Mouse (Mus musculus) midbrain, postnatal 0 days (tissue): ENCODE data around the gene Abca13. TPM values are rescaled to one million over a fixed set of nuclear protein-coding genes. Genes with fewer than 3 reads are reported as not detected.

Experiments used
- ATAC-seq: fragments of 200-750 bp; cut with Nextera tagmentation; 2 replicates; pipeline ENCODE4 v1.8.0; 2017; ENCODE audit warnings: moderate number of reproducible peaks, mild to moderate bottlenecking, moderate TSS enrichment, moderate library complexity; ENCODE audit not compliant: low FRiP score
- DNase-seq: peaks from one replicate; pipeline ENCODE4 v3.0.0-alpha.2; 2015; ENCODE audit warnings: low spot score
- H3K27ac ChIP-seq: fragments of 300-500 bp; sonication (generic); 2 replicates; pipeline ENCODE4 v1.5.1; 2014; ENCODE audit warnings: low read depth, mild to moderate bottlenecking, low read length, mixed read lengths
- H3K27me3 ChIP-seq: fragments of 300-500 bp; sonication (generic); 2 replicates; pipeline ENCODE4 v1.6.1; 2014; ENCODE audit warnings: low read length, control low read depth, mixed read lengths; ENCODE audit not compliant: insufficient read depth
- H3K36me3 ChIP-seq: fragments of 300-500 bp; sonication (generic); 2 replicates; pipeline ENCODE4 v1.6.1; 2014; ENCODE audit warnings: low read length, control low read depth, mixed read lengths; ENCODE audit not compliant: insufficient read depth
- H3K4me1 ChIP-seq: fragments of 300-500 bp; sonication (generic); 2 replicates; pipeline ENCODE4 v1.6.1; 2014; ENCODE audit warnings: mild to moderate bottlenecking, control low read depth, antibody characterized with exemption, low read length, mixed read lengths; ENCODE audit not compliant: insufficient read depth
- H3K4me2 ChIP-seq: fragments of 300-500 bp; sonication (generic); 2 replicates; pipeline ENCODE4 v1.6.1; 2014; ENCODE audit warnings: low read depth, mild to moderate bottlenecking, low read length, mixed read lengths; ENCODE audit not compliant: poor library complexity, severe bottlenecking
- H3K4me3 ChIP-seq: fragments of 300-500 bp; sonication (generic); 2 replicates; pipeline ENCODE4 v1.5.1; 2014; ENCODE audit warnings: low read depth, mild to moderate bottlenecking, low read length, moderate library complexity
- H3K9ac ChIP-seq: fragments of 300-500 bp; sonication (generic); replicated peaks from 2 replicates; pipeline ENCODE4 v1.6.1; 2014; ENCODE audit warnings: mild to moderate bottlenecking, low read length, moderate library complexity, mixed read lengths; ENCODE audit not compliant: poor library complexity, severe bottlenecking
- H3K9me3 ChIP-seq: fragments of 300-500 bp; sonication (generic); 2 replicates; pipeline ENCODE4 v1.6.1; 2016; ENCODE audit warnings: low read length, control low read depth
- CTCF ChIP-seq: IDR thresholded peaks from 2 replicates; pipeline ENCODE4 v1.5.1; 2016; ENCODE audit warnings: antibody characterized with exemption, mild to moderate bottlenecking
- WGBS: fragments of 180-500 bp; shearing (Covaris S2); extraction: QIAGEN DNeasy Blood & Tissue Kit; methylation state at CpG from one replicate; pipeline ENCODE4 v1.1.7; 2014; 5-methylcytosine and 5-hydroxymethylcytosine counted together
- polyA plus RNA-seq: library from polyadenylated mRNA; unstranded; fragments of >200 nt; fragmentation: Nextera tagmentation; extraction: Ambion mirVana; gene quantifications from 2 replicates; pipeline ENCODE4 v1.2.1, GENCODE M21; 2015
- total RNA-seq: library from RNA; depleted of rRNA; stranded (reverse); fragments of >200 nt; gene quantifications from 2 replicates; pipeline ENCODE4 v1.2.3, GENCODE M21; 2014

The Abca13 gene
- total and polyA plus RNA-seq, 2 experiments from 2014 or later, result 0.01 to 0.05 TPM

DNA sequence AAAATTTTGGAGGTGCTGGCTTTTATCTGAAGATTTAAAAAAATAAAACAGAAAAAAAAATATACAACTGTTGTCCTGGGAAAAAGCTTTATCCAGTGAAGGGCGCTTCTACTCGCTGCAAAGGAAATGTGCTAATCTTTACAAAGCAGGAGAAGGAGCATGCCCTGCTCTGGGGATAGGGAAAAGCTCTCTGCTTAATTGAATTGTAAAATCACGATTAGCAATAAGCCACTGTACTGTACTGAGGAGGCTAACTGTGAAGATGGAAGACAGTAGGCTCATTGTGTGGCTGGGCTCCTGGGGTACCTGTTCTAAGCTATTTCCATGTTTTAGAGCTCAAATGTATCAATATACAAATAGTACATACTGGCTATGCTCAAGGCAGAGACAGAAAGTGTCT, 417.3 kb downstream of the Abca13 start:
- 52% methylated on average over 3 of the region's 3 CpGs for WGBS
- H3K4me2 ChIP-seq, result no peak overlapping the region
- no peaks in the 10 kb centered on the region for H3K27me3 ChIP-seq
- H3K9me3 ChIP-seq, result no peaks in the 10 kb centered on the region
- H3K36me3 ChIP-seq, result no peaks in the 10 kb centered on the region
- no peak for TF ChIP-seq CTCF
- H3K4me3 ChIP-seq, result no peak overlapping the region
- no peaks in the 10 kb centered on the region for H3K4me1 ChIP-seq
- no peak for DNase-seq
- H3K27ac ChIP-seq, result no peak overlapping the region
- H3K9ac ChIP-seq, result no peak overlapping the region
- ATAC-seq, result no peak

DNA sequence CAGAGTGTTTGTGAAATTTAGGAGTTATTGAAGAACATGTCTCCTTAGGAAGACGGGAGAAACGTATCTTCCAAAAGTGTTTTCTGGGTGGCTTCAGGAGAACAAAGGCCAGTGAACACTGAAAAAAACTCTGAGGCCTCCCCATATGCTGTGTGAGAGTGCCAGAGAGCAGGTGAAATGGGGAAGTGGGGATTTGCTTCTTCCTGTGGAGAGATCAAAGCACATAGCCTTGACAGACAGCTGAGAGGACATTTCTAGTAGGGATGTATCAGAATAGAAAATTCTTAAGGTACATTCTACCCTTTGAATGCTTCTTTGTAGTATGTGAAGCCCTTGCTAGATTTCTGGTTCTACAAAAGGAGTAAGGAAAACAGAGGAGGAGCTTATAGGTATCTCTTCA, 424.4 kb downstream of the Abca13 start:
- DNase-seq, result no peak
- no peak for TF ChIP-seq CTCF
- H3K36me3 ChIP-seq, result no peaks in the 10 kb centered on the region
- H3K27ac ChIP-seq, result no peak overlapping the region
- no peak overlapping the region for H3K9ac ChIP-seq
- H3K27me3 ChIP-seq, result no peaks in the 10 kb centered on the region
- no peak overlapping the region for H3K4me2 ChIP-seq
- 67% methylated on average over 2 of the region's 2 CpGs for WGBS
- H3K4me3 ChIP-seq, result no peak overlapping the region
- H3K9me3 ChIP-seq, result no peaks in the 10 kb centered on the region
- no peaks in the 10 kb centered on the region for H3K4me1 ChIP-seq
- ATAC-seq, result no peak

- Histone ChIP-seq H3K27me3 (no peaks in the 10 kb centered on the region), H3K9me3 (no peaks in the 10 kb centered on the region), H3K4me3 (no peak overlapping the region), H3K36me3 (no peaks in the 10 kb centered on the region), H3K27ac (no peak overlapping the region), H3K4me2 (no peak overlapping the region), H3K4me1 (no peaks in the 10 kb centered on the region), H3K9ac (no peak overlapping the region)
- 61% methylated on average over 1 of the region's 1 CpGs for WGBS
- no peak for ATAC-seq
- no peak for TF ChIP-seq CTCF
- peak; percentile 14 for DNase-seq
Measured at GRCm38 (mm10) chr11:9616665-9617064, 424.9 kb downstream of the Abca13 start.

DNA sequence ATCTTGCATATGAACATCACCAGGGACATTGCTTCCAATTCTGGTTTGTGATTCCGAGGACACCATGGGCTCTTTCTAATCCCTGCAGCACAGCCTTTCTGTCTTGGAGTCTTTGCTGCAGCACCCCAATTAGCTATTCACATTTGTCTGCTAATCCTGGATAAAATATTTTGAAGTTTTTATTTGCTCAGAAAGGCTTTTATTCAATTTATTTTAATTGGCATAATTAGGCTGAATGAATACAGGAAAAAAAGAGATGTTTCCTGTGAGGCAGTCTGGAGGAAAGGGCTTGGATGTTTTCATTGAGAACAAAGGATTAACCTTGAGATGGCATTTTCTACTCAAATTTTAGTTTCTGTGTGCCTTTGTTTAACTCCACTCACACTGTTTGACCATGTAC, 428.2 kb downstream of the Abca13 start:
- Histone ChIP-seq H3K27ac (no peak overlapping the region), H3K9me3 (no peaks in the 10 kb centered on the region), H3K4me2 (no peak overlapping the region), H3K36me3 (no peaks in the 10 kb centered on the region), H3K9ac (no peak overlapping the region), H3K27me3 (no peaks in the 10 kb centered on the region), H3K4me1 (no peaks in the 10 kb centered on the region), H3K4me3 (no peak overlapping the region)
- DNase-seq (no peak), ATAC-seq (no peak)
- WGBS, result 29% methylated on average over 1 of the region's 1 CpGs
- TF ChIP-seq CTCF, result no peak

GRCm38 (mm10) chr11:9622888-9623287, 431.1 kb downstream of the Abca13 start:
- H3K9me3 ChIP-seq, result no peaks in the 10 kb centered on the region
- no peak overlapping the region for H3K4me3 ChIP-seq
- no peak overlapping the region for H3K9ac ChIP-seq
- no peak overlapping the region for H3K27ac ChIP-seq
- H3K4me1 ChIP-seq, result no peaks in the 10 kb centered on the region
- whole genome bisulfite sequencing, result 89% methylated on average over 2 of the region's 2 CpGs
- no peak for ATAC-seq
- H3K4me2 ChIP-seq, result no peak overlapping the region
- no peaks in the 10 kb centered on the region for H3K27me3 ChIP-seq
- TF ChIP-seq CTCF, result no peak
- DNase-seq, result no peak
- no peaks in the 10 kb centered on the region for H3K36me3 ChIP-seq

- Histone ChIP-seq H3K27me3 (no peaks in the 10 kb centered on the region), H3K27ac (no peak overlapping the region), H3K9me3 (no peaks in the 10 kb centered on the region), H3K4me1 (no peaks in the 10 kb centered on the region), H3K36me3 (no peaks in the 10 kb centered on the region), H3K9ac (no peak overlapping the region), H3K4me2 (no peak overlapping the region), H3K4me3 (no peak overlapping the region)
- no peak for TF ChIP-seq CTCF
- WGBS, result 79% methylated on average over 1 of the region's 1 CpGs
- ATAC-seq (no peak), DNase-seq (no peak)
Measured at GRCm38 (mm10) chr11:9624753-9625152, 433.0 kb downstream of the Abca13 start.
